Mouse (Mus musculus) thymus, adult 2 months (tissue): ENCODE measurements around the gene Ube2t. TPM values are rescaled to one million over a fixed set of nuclear protein-coding genes. Genes with fewer than 3 reads are reported as not detected.

Source experiments
- DNase-seq: peaks from one replicate; pipeline ENCODE4 v3.0.0; 2021
- H3K27ac ChIP-seq: fragments of 200-500 bp; 2 replicates; pipeline ENCODE4 v1.5.1; 2012; ENCODE audit warnings: low read length, control low read depth; ENCODE audit not compliant: control insufficient read depth, insufficient read depth
- H3K27me3 ChIP-seq: fragments of 200-500 bp; 2 replicates; pipeline ENCODE4 v1.6.1; 2012; ENCODE audit warnings: mild to moderate bottlenecking, low read length, moderate library complexity, mixed read lengths; ENCODE audit not compliant: control insufficient read depth, insufficient read depth
- H3K36me3 ChIP-seq: fragments of 200-500 bp; 2 replicates; pipeline ENCODE4 v1.6.1; 2012; ENCODE audit warnings: mild to moderate bottlenecking, low read length, moderate library complexity; ENCODE audit not compliant: control insufficient read depth, insufficient read depth
- H3K4me1 ChIP-seq: fragments of 200-500 bp; replicated peaks from 2 replicates; pipeline ENCODE4 v1.6.1; 2012; ENCODE audit warnings: low read length; ENCODE audit not compliant: control insufficient read depth, insufficient read depth
- H3K4me3 ChIP-seq: fragments of 200-500 bp; 2 replicates; pipeline ENCODE4 v1.5.1; 2012; ENCODE audit warnings: mild to moderate bottlenecking, low read length, control low read depth, moderate library complexity; ENCODE audit not compliant: control insufficient read depth, insufficient read depth
- CTCF ChIP-seq: fragments of 200-500 bp; IDR thresholded peaks from 2 replicates; pipeline ENCODE4 v1.5.1; 2012; ENCODE audit warnings: mild to moderate bottlenecking, control low read depth, low read length, moderate library complexity, borderline replicate concordance; ENCODE audit not compliant: control insufficient read depth, poor library complexity, insufficient read depth; ENCODE audit errors: extremely low read depth
- POLR2A ChIP-seq: fragments of 200-500 bp; IDR thresholded peaks from 2 replicates; pipeline ENCODE4 v1.6.1; 2012; ENCODE audit warnings: mild to moderate bottlenecking, low read length, control low read depth, moderate library complexity; ENCODE audit not compliant: control insufficient read depth, poor library complexity, insufficient read depth; ENCODE audit errors: extremely low read depth
- WGBS: fragments of 180-500 bp; shearing (Covaris S2); methylation state at CpG from one replicate; pipeline ENCODE4 v1.1.7; 2018; 5-methylcytosine and 5-hydroxymethylcytosine counted together
- polyA plus RNA-seq: library from polyadenylated mRNA; depleted of rRNA; stranded (reverse); fragments of >200 nt; gene quantifications from 2 replicates; pipeline ENCODE4 v1.2.3, GENCODE M21; 2012; rRNA removed

Ube2t gene
- polyA plus RNA-seq, 1 experiment: 15.1 TPM

- H3K27me3 ChIP-seq: no peaks in the 10 kb centered on the region
- H3K36me3 ChIP-seq: no peaks in the 10 kb centered on the region
Measured at GRCm38 (mm10) chr1:135021936-135022335, 59.6 kb downstream of the Ube2t start.

GRCm38 (mm10) chr1:135023583-135023982, 61.2 kb downstream of the Ube2t start:
- TF ChIP-seq CTCF: no peak
- Histone ChIP-seq H3K4me3 (no peak overlapping the region), H3K4me1 (peaks cover 5% of the 10 kb centered on the region; the same call in 1 of the 2 replicates), H3K27ac (no peak overlapping the region), H3K36me3 (no peaks in the 10 kb centered on the region), H3K27me3 (no peaks in the 10 kb centered on the region)
- no peak for DNase-seq
- 88% methylated on average over 1 of the region's 1 CpGs for WGBS

More at GRCm38 (mm10) chr1:135021936-135022335, 59.6 kb downstream of the Ube2t start:
- Histone ChIP-seq H3K27ac (no peak overlapping the region), H3K4me1 (peaks cover 5% of the 10 kb centered on the region; the same call in 1 of the 2 replicates), H3K4me3 (no peak overlapping the region)
- no peak for TF ChIP-seq CTCF
- no peak for TF ChIP-seq POLR2A
- no peak for DNase-seq
- 93% methylated on average over 5 of the region's 5 CpGs for WGBS

Other genes with a start within 250 kb of the Ube2t start
- 15.7 and 16.0 TPM in 2 replicates for gene Ppp1r12b, start 6.6 kb upstream of the Ube2t start, polyA plus RNA-seq
- 1.3 and 1.5 TPM in 2 replicates for gene Lgr6, start 142.7 kb downstream of the Ube2t start, polyA plus RNA-seq
- 219 and 275 TPM in 2 replicates for gene Ptpn7, start 170.1 kb downstream of the Ube2t start, polyA plus RNA-seq
- 54.7 and 59.4 TPM in 2 replicates for gene Arl8a, start 184.3 kb downstream of the Ube2t start, polyA plus RNA-seq
- 0.50 and 0.77 TPM in 2 replicates for gene Gpr37l1, start 205.1 kb downstream of the Ube2t start, polyA plus RNA-seq